Mouse (Mus musculus) cerebellum, postnatal 36 days (tissue): ENCODE results near the gene Tbk1.

Experiments used
- DNase-seq, 2 experiments: peaks; one replicate each; pipeline ENCODE4 v3.0.0; 2021 to 2022; ENCODE audit warnings: mixed read lengths in 2 of 2

Gene Tbk1

DNA sequence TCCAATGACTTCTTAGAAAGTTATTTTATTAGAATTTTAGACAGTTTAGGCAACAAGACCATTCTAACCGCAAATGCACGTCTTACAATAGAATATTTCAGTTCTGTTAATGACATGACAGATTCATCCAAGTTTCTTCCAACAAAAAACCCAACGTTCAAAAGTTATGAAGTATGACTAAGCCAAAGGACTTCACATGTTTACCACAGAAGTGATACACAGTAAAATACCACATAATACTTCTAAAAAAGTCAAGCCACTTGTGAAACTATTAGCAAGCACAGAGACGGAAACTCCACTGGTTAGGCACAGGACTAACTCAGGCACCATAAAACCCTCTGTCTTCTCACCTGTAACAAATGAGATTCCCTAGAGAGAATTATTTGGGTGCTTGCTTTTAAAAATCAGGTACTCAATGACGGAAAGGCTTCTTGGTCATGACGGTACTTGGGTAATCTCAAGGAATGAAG is 819 bp upstream of the Tbk1 start:
- no peak for DNase-seq

DNA sequence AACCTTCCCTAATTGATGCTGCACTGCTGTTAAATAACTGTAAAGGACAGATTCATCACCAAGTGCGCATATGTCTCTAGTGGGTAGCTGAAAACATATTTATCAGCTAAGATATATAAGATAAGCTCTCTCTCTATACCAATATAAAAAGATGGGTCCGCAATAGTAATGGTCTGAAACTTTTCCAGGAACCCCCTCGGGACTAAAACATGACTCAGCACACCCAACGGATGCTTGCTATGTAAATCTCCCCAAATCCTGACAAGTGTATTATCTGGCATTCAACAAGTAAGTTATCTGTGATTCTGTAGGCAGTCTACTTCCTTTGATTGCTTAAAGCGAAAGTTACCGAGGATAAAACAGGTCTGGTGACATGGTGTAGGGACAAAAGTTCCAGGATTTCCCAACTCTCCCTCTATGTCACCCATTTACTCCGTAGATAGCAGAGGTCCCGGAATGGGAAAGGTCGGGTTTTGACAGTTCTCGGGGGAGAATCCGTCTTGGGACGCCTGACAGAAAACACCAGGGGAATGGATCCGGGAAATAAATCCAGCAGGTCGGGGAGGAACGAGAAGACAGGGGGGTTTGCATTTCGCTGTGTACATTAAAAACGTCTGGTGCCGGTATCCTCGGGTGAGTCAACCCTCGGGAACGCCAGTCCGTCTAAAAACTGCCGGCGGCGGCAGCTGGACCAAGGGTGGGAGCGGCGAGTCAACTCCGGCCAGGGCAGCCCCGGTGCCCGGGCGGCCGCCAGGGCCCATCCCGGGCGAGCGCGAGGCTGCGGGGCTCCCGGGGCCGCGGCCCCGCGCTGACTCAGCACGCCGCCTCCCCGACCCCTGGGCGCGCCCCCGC is 570 bp downstream of the Tbk1 start:
- no peak for DNase-seq

DNA sequence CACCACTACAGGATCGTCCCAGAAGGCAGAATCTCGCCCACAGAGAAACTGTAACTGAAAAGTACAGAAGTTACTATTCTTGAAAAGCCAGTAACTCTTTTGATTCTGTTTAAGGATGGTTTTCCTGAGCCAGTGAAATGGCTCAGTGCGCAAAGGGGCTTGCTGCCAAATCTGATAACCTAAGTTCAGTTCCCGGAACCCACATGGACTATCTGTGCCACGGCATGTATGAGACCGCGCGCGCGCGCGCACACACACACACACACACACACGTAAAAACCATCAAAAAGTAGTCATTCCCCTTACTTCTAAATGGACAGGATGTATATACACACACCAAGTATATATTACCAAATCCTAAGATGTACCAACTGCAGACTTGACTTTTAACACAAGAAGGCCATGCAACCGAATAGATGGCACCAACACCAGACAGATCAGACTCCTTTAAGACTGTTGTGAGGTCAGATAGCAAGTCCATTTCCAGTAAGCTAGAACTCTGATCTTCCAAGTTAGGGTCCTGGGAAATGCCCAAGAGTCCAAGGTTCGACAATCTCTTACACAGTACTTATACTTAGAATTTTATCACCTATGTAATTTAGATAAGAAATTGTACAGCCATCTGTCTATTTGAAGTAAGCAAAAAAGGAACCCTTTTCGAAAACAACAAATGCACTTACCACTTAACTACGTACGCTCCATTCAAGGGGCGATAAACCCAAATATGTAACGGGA is 1.4 kb downstream of the Tbk1 start:
- no peak for DNase-seq

- no peak for DNase-seq
These were observed 2.6 kb downstream of the Tbk1 start for GRCm38 (mm10) chr10:121584033-121584432.

- DNase-seq, result no peak
These were observed 3.6 kb downstream of the Tbk1 start for GRCm38 (mm10) chr10:121583016-121583415.

DNA sequence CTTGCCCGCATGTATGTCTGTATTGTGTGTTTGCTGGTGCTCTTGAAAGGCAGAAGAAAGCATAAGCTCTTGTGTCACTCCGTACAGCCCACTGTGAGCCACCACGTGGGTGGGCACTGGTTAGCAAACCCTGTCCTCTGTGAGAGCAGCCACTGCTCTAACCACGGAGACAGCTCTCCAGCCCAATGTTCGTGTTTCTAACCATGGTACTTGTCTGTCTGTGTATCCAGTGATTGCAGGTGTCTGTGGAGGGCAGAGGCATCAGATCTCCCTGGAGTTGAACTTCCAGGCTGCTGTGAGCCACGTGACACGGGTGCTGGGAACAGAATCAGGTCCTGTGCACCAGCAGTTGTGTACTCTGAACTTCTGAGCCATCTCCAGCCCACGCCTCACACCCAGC is 4.3 kb downstream of the Tbk1 start:
- DNase-seq, result no peak

GRCm38 (mm10) chr10:121581405-121581804 is 5.2 kb downstream of the Tbk1 start:
- DNase-seq, result no peak

DNA sequence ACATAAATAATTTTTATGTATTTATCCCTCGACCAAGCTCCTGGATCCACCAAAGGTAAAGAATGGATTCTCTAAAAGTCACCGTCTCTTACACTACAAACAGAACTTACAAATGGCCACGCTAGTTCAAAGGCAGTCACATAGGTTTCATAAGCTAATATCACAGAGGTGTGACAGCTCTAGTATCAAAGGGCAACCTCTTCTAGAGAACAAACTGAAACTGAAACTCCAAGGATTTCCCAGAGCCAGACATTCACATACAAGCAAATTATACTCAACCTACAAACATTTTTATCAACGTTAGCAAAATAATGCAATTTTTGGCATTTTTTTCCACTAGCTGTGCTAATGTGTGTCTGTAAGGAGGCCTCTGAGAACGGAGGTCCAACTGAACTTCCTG is 6.2 kb downstream of the Tbk1 start:
- DNase-seq, result no peak

GRCm38 (mm10) chr10:121576372-121576771 is 10.2 kb downstream of the Tbk1 start:
- DNase-seq, result no peak

- DNase-seq, result no peak
These were observed 15.0 kb downstream of the Tbk1 start for GRCm38 (mm10) chr10:121571511-121572147.

- no peak for DNase-seq
These were observed 15.6 kb downstream of the Tbk1 start for GRCm38 (mm10) chr10:121571031-121571430.

GRCm38 (mm10) chr10:121569796-121570195 is 16.8 kb downstream of the Tbk1 start:
- no peak for DNase-seq

DNA sequence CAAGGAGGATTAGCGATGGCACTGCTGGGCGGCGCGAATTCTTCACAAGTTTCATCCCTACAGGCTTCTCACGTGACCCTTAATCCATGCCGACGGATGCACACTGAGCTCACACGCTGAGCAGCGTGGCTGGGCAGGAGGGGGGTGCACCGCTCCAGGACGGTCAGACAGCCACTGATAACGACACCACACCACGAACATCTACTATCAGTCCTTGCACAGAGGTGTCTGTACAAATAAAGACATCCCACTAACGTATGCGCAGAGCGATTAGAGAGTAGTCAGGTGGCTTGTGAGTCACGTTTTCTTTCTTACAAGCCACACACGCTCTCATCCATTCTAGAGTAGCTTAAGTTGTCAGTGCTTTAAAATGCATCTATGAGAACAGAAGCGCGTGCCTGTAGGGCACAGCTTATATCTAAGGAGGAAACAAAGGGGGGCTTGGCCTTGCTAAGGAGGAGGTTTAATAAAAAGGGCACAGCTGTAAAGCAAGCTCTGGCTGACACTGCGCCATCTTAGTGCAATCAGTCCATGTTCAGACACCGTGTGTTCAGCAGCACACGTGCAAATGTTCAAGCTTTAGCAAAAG is 17.5 kb downstream of the Tbk1 start:
- DNase-seq, result no peak

- no peak for DNase-seq
These were observed 18.1 kb downstream of the Tbk1 start for GRCm38 (mm10) chr10:121568534-121568933.

DNA sequence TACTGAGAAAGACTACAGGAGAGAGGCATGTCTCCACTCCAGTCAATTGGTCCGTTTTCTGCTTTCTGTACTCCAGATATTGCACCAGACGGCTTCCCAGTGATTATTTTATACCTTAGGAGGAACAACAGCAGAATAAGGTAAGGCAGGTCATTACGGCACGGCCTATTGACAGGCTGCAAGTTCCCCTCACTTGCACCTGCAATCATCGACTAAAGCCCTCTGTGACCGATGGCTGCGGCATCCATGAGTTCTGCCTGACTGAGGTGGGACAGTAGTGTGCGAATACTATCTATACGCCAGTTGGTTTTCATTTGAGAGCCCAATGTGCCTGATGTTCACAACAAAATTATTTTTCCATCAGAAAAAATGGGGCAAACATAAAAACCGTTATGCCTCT is 18.6 kb downstream of the Tbk1 start:
- DNase-seq, result no peak

DNA sequence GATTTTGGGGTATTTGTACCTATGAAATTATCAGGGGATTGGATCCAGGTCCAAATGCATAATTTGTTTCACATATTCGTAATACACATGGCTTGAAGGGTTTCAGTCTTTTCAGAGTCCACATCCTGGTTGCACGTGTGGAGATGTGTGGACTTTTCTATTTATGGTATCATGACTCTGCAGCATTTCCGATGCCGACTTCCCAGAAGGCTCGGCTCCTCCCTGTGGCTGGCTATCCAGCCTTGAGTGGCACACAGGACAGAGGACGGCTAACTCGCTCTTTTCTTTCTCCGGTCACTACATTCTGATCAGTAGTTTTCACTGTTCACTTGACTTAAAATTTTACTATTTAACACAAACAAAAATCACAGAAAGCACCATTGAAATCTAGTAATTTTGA is 22.1 kb downstream of the Tbk1 start:
- DNase-seq, result no peak

DNA sequence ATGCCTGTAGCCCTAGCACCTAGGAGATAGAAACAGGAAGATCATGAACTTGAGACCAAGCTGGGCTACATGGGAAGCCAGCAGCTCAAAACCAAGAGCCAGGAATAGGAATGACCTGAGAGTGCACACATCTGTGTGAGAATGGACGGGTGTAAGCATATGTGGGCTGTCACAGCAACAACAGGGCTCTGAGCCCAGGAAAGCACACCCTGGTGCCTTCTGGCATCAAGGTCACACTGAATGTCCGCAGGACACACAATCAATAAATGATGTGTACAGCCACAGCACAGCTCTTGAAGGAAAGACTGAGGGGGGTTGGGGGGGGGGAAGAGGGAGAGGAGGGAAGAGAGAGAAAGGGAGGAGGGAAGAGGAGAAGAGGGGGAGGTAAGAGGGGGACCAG is 28.4 kb downstream of the Tbk1 start:
- DNase-seq, result no peak

DNA sequence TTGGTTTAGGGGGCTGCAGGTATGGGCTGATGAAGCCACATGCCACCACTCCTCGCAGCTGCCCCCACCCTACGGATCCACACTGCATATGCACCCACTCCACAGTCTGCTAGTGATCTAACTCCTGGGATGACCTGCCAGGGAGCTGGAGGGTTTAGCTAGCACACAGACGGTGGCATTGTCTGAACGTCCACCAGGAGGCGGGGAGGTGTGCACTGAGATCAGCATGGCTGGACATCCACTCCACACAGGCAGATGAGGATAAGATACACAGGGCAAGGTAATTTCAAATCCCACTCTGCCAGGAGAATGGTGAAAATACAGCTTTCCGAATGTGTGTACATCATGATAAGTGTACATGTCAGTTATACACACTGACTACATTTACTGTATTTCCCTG is 30.3 kb downstream of the Tbk1 start:
- no peak for DNase-seq

DNA sequence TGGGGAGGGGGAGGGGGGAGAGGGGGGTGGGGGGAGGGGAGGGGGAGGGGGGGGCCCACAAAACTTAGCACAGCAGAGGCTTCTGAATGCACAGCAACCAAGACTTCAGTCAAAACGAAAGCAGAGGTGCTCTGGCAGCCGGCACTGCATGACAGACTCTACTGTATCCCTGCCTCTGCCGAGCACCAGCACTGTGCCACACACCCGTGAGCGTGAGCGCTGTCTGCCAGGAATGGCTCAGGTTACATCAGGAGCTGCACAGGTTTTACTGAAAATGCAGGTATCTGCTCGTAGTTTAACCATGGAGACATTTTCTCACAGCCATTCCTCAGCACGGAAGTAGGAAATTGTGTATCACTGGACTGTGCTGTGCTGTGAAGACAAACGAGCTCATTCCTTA is 36.3 kb downstream of the Tbk1 start:
- no peak for DNase-seq

GRCm38 (mm10) chr10:121549670-121550069 is 36.9 kb downstream of the Tbk1 start:
- no peak for DNase-seq

DNA sequence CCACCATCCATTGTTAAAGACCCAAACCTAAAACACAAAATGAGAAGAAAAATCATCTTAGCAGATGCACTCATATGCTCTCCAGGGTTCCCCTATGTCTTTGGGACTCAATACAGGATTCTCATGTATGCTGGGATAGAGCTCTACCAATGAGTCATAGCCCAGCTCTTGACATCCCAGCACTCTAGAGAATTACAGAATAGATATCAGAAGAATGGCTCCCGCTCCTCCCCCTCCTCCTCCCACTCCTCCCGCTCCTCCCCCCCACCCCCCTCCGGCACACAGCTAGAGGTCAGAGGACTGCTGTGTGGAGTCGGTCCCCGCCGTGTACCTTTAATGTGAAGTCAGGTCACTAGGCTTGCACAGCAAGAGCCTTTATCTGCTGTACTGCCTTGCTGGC is 39.4 kb downstream of the Tbk1 start:
- no peak for DNase-seq

DNA sequence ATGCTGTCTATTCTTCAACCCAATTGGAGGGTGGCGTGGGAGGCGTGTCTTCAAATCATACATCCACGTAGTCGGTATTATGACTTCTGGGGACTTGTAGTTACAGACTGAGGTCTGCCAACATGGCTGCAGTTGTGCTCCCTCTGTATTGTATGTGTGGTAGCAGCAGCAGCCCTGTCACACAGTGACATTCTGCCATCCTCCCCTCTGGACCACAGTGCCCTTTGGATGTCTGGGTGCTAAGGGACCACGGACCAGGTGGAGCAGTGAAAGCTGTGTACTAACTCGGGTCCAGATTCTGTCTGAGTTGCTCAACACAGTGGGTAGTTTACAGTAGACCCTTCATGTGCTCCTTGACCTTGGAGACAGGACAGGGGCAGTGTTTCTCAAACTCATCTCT is 43.0 kb downstream of the Tbk1 start:
- DNase-seq, result no peak

- no peak for DNase-seq
These were observed 44.4 kb downstream of the Tbk1 start for GRCm38 (mm10) chr10:121542156-121542555.
